Mouse (Mus musculus): ENCODE results near the gene Zswim5.

DNA sequence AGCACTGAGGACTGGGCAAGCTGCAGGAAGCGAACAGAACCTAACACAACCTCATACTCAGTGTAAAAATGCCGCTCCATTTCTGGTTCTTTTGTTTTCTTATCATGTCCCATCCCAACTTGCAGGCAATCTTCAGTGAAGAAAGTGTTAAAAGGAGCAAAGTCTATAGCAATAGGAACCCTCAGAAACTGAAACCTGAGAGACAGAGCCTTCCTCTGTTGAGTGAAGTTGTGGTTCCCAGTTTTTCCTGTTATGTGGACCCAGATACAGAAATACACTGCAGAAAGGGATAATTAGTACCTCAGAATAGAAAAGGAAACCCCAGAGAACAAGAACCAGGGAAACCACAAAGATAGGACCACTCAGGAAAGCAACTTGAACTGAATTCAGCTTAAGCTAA is 36.1 kb downstream of the Zswim5 start:
- TF ChIP-seq EP300 (IDR thresholded peaks at IDR 0.05; ENCODE audit: insufficient read depth, low read depth, low read length) (no peak), CTCF (IDR thresholded peaks at IDR 0.05; ENCODE audit: low read depth, low read length) (no peak)

Measured in ES-Bruce4 (cell line).